In the genomic region with DNA sequence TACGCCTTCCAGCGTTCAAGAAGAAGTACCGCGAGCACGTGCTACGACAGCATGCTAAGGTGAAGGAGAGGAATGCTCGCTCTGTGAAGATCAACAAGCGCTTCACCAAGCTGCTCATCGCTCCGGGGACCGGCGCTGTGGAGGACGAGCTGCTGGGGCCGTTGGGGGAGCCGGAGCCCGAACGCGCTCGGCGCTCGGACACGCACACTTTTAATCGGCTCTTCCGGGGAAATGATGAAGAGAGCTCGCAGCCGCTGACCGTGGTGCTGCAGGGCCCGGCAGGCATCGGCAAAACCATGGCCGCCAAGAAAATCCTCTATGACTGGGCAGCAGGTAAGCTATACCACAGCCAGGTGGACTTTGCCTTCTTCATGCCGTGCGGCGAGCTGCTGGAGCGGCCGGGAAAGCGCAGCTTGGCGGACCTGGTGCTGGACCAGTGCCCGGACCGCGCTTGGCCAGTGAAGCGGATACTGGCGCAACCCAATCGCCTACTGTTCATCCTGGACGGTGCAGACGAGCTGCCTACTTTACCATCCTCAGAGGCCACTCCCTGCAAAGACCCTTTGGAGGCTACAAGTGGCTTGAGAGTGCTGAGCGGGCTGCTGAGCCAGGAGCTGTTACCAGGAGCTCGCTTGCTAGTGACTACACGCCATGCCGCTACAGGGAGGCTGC, we compare ENCODE assay signal across 8 mouse cellular contexts. TPM values are rescaled to one million over a fixed set of nuclear protein-coding genes. Genes with fewer than 3 reads are reported as not detected.
DNase-seq lines count a peak whose midpoint lies in the region; ATAC-seq and TF ChIP-seq lines count a peak whose summit lies in the region.

No protein-coding gene starts in this region.

- peaks cover 53% of the 10 kb centered on the region for H3K27me3 ChIP-seq in forebrain, postnatal 0 days (ENCODE audit: insufficient read depth, low read length)
- H3K27me3 ChIP-seq in intestine, embryonic 16.5 days (replicated peaks; ENCODE audit: control insufficient read depth, insufficient read depth, low read length): peaks cover 24% of the 10 kb centered on the region
- peaks cover 43% of the 10 kb centered on the region for H3K27me3 ChIP-seq in liver, embryonic 16.5 days (ENCODE audit: control insufficient read depth, insufficient read depth, low read depth, low read length)
- H3K27me3 ChIP-seq in neural tube, embryonic 13.5 days: peaks cover 80% of the 10 kb centered on the region

- under 1% methylated on average over 49 of the region's 49 CpGs for WGBS in forebrain, postnatal 0 days
- 1% methylated on average over 49 of the region's 49 CpGs for WGBS in intestine, embryonic 16.5 days
- 1% methylated on average over 49 of the region's 49 CpGs for WGBS in liver, embryonic 16.5 days (ENCODE audit: insufficient replicate concordance)
- under 1% methylated on average over 49 of the region's 49 CpGs for WGBS in neural tube, embryonic 13.5 days

- H3K4me1 ChIP-seq in forebrain, postnatal 0 days (ENCODE audit: insufficient read depth): no peaks in the 10 kb centered on the region
- peaks cover 11% of the 10 kb centered on the region for H3K4me1 ChIP-seq in intestine, embryonic 16.5 days (ENCODE audit: control insufficient read depth, insufficient read depth, low read length)
- H3K4me1 ChIP-seq in liver, embryonic 16.5 days (ENCODE audit: control insufficient read depth, low read depth, low read length): peaks cover 8% of the 10 kb centered on the region
- H3K4me1 ChIP-seq in neural tube, embryonic 13.5 days (replicated peaks): peaks cover 20% of the 10 kb centered on the region

- peak overlapping the region; percentile 40 for H3K9ac ChIP-seq in forebrain, postnatal 0 days
- peak overlapping the region; percentile 62 for H3K9ac ChIP-seq in intestine, embryonic 16.5 days (ENCODE audit: low read depth, low read length)
- no peak overlapping the region for H3K9ac ChIP-seq in liver, embryonic 16.5 days (ENCODE audit: low read depth, low read length)
- peak overlapping the region; percentile 58 for H3K9ac ChIP-seq in neural tube, embryonic 13.5 days

- 0 out of 2 replicates have a peak, but pooled peaks have one; percentile 9 for TF ChIP-seq CTCF in forebrain, postnatal 0 days (IDR thresholded peaks at IDR 0.05; ENCODE audit: low read depth)

- H3K4me3 ChIP-seq in forebrain, postnatal 0 days (ENCODE audit: low read depth, low read length): peak overlapping the region; percentile 45
- H3K4me3 ChIP-seq in intestine, embryonic 16.5 days (ENCODE audit: low read length): peak overlapping the region; percentile 56
- peak overlapping the region; percentile 21 for H3K4me3 ChIP-seq in liver, embryonic 16.5 days (ENCODE audit: low read depth, low read length)
- peak overlapping the region; percentile 43 for H3K4me3 ChIP-seq in neural tube, embryonic 13.5 days

- DNase-seq in lung, adult 18-20 months: peak; percentile 33 to 35
- DNase-seq in lung, postnatal 25 days (ENCODE audit: low spot score): no peak
- peak; percentile 85 to 90 for DNase-seq in cerebellum, adult 18-20 months
- peak; percentile 51 for DNase-seq in forebrain, postnatal 0 days
- DNase-seq in thymus, adult 18-20 months: no peak

- no peak overlapping the region for H3K27ac ChIP-seq in forebrain, postnatal 0 days (ENCODE audit: low read depth, low read length)
- H3K27ac ChIP-seq in intestine, embryonic 16.5 days (ENCODE audit: low read length): peak overlapping the region; percentile 78
- H3K27ac ChIP-seq in liver, embryonic 16.5 days (ENCODE audit: low read length): no peak overlapping the region
- no peak overlapping the region for H3K27ac ChIP-seq in neural tube, embryonic 13.5 days (replicated peaks)

- no peaks in the 10 kb centered on the region for H3K36me3 ChIP-seq in forebrain, postnatal 0 days (ENCODE audit: insufficient read depth)
- H3K36me3 ChIP-seq in intestine, embryonic 16.5 days (ENCODE audit: control insufficient read depth, insufficient read depth, low read length): peaks cover 7% of the 10 kb centered on the region; the same call in 1 of the 2 replicates
- no peaks in the 10 kb centered on the region for H3K36me3 ChIP-seq in liver, embryonic 16.5 days (ENCODE audit: control insufficient read depth, insufficient read depth)
- H3K36me3 ChIP-seq in neural tube, embryonic 13.5 days: no peaks in the 10 kb centered on the region

- peak; percentile 55 for ATAC-seq in forebrain, postnatal 0 days
- peak; percentile 21; the same call in 1 of the 2 replicates for ATAC-seq in intestine, embryonic 16.5 days
- peak; percentile 75 for ATAC-seq in liver, embryonic 16.5 days (ENCODE audit: low read depth)
- peak; percentile 71; the same call in 1 of the 2 replicates for ATAC-seq in neural tube, embryonic 13.5 days (ENCODE audit: low read depth)

- no peaks in the 10 kb centered on the region for H3K9me3 ChIP-seq in forebrain, postnatal 0 days (ENCODE audit: low read length)
- no peaks in the 10 kb centered on the region for H3K9me3 ChIP-seq in intestine, embryonic 16.5 days (ENCODE audit: control insufficient read depth, low read length)
- no peaks in the 10 kb centered on the region for H3K9me3 ChIP-seq in liver, embryonic 16.5 days (replicated peaks; ENCODE audit: control insufficient read depth, low read length)
- no peaks in the 10 kb centered on the region for H3K9me3 ChIP-seq in neural tube, embryonic 13.5 days

- peak overlapping the region; percentile 99 for H3K4me2 ChIP-seq in forebrain, postnatal 0 days (ENCODE audit: low read depth)
- H3K4me2 ChIP-seq in intestine, embryonic 16.5 days (ENCODE audit: low read depth, low read length): peak overlapping the region; percentile 78
- H3K4me2 ChIP-seq in liver, embryonic 16.5 days (ENCODE audit: low read depth, low read length): peak overlapping the region; percentile 41
- H3K4me2 ChIP-seq in neural tube, embryonic 13.5 days: peak overlapping the region; percentile 85

RNA-seq across cellular contexts. Expression of a gene that starts 1.8 kb away (rescaled TPM):
- 0.85 and 1.00 TPM in 2 replicates for total RNA-seq in forebrain, postnatal 0 days (2014; rRNA removed)
- 0.98 and 1.3 TPM in 2 replicates for polyA plus RNA-seq in forebrain, postnatal 0 days (2015; fragmentation: Nextera tagmentation; extraction: Ambion mirVana)
- polyA plus RNA-seq in intestine, embryonic 16.5 days (2015; fragmentation: Nextera tagmentation; extraction: Ambion mirVana): 71.1 and 80.5 TPM in 2 replicates
- polyA plus RNA-seq in liver, embryonic 16.5 days (2015; fragmentation: Nextera tagmentation; extraction: Ambion mirVana): 7.8 and 10.8 TPM in 2 replicates
- 0.10 and 0.18 TPM in 2 replicates for polyA plus RNA-seq in neural tube, embryonic 13.5 days (2015; fragmentation: Nextera tagmentation; extraction: Ambion mirVana)

RNA-seq across cellular contexts. Expression of a gene that starts 18.7 kb away (rescaled TPM):
- 7.2 and 8.5 TPM in 2 replicates for total RNA-seq in forebrain, postnatal 0 days (2014; rRNA removed)
- polyA plus RNA-seq in forebrain, postnatal 0 days (2015; fragmentation: Nextera tagmentation; extraction: Ambion mirVana): 4.7 and 5.3 TPM in 2 replicates
- 23.4 and 23.6 TPM in 2 replicates for polyA plus RNA-seq in intestine, embryonic 16.5 days (2015; fragmentation: Nextera tagmentation; extraction: Ambion mirVana)
- polyA plus RNA-seq in liver, embryonic 16.5 days (2015; fragmentation: Nextera tagmentation; extraction: Ambion mirVana): 6.0 and 7.9 TPM in 2 replicates
- polyA plus RNA-seq in neural tube, embryonic 13.5 days (2015; fragmentation: Nextera tagmentation; extraction: Ambion mirVana): 7.6 and 8.2 TPM in 2 replicates

RNA-seq across cellular contexts. Expression of a gene that starts 22.3 kb away (rescaled TPM):
- total RNA-seq in forebrain, postnatal 0 days (2014; rRNA removed): not detected in 2 replicates
- polyA plus RNA-seq in forebrain, postnatal 0 days (2015; fragmentation: Nextera tagmentation; extraction: Ambion mirVana): not detected in 2 replicates
- 0.45 and 0.62 TPM in 2 replicates for polyA plus RNA-seq in intestine, embryonic 16.5 days (2015; fragmentation: Nextera tagmentation; extraction: Ambion mirVana)
- 1.4 and 3.4 TPM in 2 replicates for polyA plus RNA-seq in liver, embryonic 16.5 days (2015; fragmentation: Nextera tagmentation; extraction: Ambion mirVana)
- polyA plus RNA-seq in neural tube, embryonic 13.5 days (2015; fragmentation: Nextera tagmentation; extraction: Ambion mirVana): 0.91 TPM in 1 of 2 replicates, not detected in the other

RNA-seq across cellular contexts. Expression of a gene that starts 27.6 kb away (rescaled TPM):
- total RNA-seq in forebrain, postnatal 0 days (2014; rRNA removed): 0.86 TPM in 1 of 2 replicates, not detected in the other
- polyA plus RNA-seq in forebrain, postnatal 0 days (2015; fragmentation: Nextera tagmentation; extraction: Ambion mirVana): 0.28 and 0.45 TPM in 2 replicates
- polyA plus RNA-seq in intestine, embryonic 16.5 days (2015; fragmentation: Nextera tagmentation; extraction: Ambion mirVana): 2.0 and 2.4 TPM in 2 replicates
- 0.26 and 0.44 TPM in 2 replicates for polyA plus RNA-seq in liver, embryonic 16.5 days (2015; fragmentation: Nextera tagmentation; extraction: Ambion mirVana)
- polyA plus RNA-seq in neural tube, embryonic 13.5 days (2015; fragmentation: Nextera tagmentation; extraction: Ambion mirVana): 1.4 and 2.1 TPM in 2 replicates

RNA-seq across cellular contexts. Expression of a gene that starts 33.2 kb away (rescaled TPM):
- not detected in 2 replicates for total RNA-seq in forebrain, postnatal 0 days (2014; rRNA removed)
- not detected in 2 replicates for polyA plus RNA-seq in forebrain, postnatal 0 days (2015; fragmentation: Nextera tagmentation; extraction: Ambion mirVana)
- polyA plus RNA-seq in intestine, embryonic 16.5 days (2015; fragmentation: Nextera tagmentation; extraction: Ambion mirVana): 1.0 TPM in 1 of 2 replicates, not detected in the other
- not detected in 2 replicates for polyA plus RNA-seq in liver, embryonic 16.5 days (2015; fragmentation: Nextera tagmentation; extraction: Ambion mirVana)
- polyA plus RNA-seq in neural tube, embryonic 13.5 days (2015; fragmentation: Nextera tagmentation; extraction: Ambion mirVana): not detected in 2 replicates

Comparison
In these comparisons a context has a peak if more than half of its experiments do, and no peak if none do; other contexts are left out.
1. DNase-seq: peak in lung, adult 18-20 months (2 of 2), cerebellum, adult 18-20 months (2 of 2) and forebrain, postnatal 0 days (single experiment); none in lung, postnatal 25 days (single experiment) and thymus, adult 18-20 months (0 of 2).
2. ATAC-seq: peak in every context shown above with its lines; median percentile 75 in liver, embryonic 16.5 days; 71 in neural tube, embryonic 13.5 days; 55 in forebrain, postnatal 0 days; 21 in intestine, embryonic 16.5 days.
3. H3K4me2 ChIP-seq: peak in every context shown above with its lines; median percentile 99 in forebrain, postnatal 0 days; 85 in neural tube, embryonic 13.5 days; 78 in intestine, embryonic 16.5 days; 41 in liver, embryonic 16.5 days.
4. Peak in every context shown above with its lines, with median percentiles within 50 percentile points of each other: H3K4me3 ChIP-seq.